Mouse (Mus musculus) testis, adult 2 months (tissue): ENCODE measurements at regions not wholly inside any gene's neighbourhood (a gene's known extent, or its start where the extent isn't known, plus 50 kb on each side); places are given as distances from the start of the nearest gene placed in this dataset.

Experiments used
- CTCF ChIP-seq: fragments of 200-500 bp; IDR thresholded peaks from 2 replicates; pipeline ENCODE4 v1.5.1; 2012; ENCODE audit warnings: low read depth, mild to moderate bottlenecking, inconsistent platforms, low read length, moderate library complexity; ENCODE audit not compliant: control insufficient read depth, insufficient read depth, insufficient replicate concordance
- POLR2A ChIP-seq: fragments of 200-500 bp; IDR thresholded peaks from 2 replicates; pipeline ENCODE4 v1.6.1; 2012; ENCODE audit warnings: low read depth, mild to moderate bottlenecking, inconsistent platforms, low read length, moderate library complexity; ENCODE audit not compliant: control insufficient read depth

DNA sequence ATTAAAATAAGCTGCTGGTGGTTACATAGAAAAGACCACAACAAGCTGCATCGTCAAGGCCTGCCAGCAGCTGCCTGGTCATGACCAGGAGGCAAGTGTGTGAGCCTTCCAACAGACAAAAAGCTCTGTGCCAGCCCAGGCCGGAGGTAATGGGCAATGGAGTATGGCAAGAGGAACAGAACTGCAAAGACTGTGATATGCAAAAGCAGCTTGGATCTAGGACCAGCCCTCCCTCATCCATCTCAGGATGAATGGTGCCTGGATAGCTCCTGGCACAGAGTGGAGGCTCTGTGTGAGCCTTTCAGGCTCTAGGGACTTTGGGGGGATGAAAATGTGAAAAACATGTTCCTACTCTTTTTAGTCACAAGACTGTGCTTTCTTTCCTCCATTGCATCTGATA, 402.5 kb upstream of the Tnp1 start:
- no peak for TF ChIP-seq CTCF
- no peak for TF ChIP-seq POLR2A
